Mouse (Mus musculus): ENCODE measurements around the gene Ptprm.

The Ptprm gene

DNA sequence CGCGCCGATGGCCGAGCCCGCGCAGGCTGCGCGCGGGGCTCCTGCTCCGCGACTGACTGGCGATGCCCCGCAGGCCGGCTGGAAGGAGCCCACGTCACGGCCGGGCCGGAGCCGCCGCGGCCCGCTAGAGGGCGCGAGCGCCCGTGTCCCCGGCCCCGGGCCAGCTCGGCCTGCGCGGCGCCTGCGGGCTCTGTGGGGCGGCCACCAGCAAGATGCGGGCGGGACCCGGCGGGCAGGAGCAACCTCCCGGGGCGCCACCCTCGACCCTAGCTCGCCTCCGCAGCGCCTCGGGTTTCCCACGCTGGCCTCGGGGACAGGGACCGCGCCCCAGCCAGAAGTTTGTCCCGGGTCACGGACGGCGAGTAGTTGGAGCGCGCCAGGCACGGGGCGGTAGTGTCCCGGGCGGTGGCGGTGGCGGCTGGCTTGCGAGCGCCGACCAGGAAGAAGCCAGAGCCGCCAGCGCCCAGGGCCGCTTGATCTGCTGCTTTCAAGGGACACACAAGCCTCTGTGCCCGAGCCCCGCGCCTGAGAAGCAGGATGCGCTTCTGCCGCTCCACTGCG, at the start of gene Ptprm:
TSS of gene Ptprm (minus strand) at position 7 of the 561 bp plus-strand sequence.
- peak; percentile 64 for DNase-seq

DNA sequence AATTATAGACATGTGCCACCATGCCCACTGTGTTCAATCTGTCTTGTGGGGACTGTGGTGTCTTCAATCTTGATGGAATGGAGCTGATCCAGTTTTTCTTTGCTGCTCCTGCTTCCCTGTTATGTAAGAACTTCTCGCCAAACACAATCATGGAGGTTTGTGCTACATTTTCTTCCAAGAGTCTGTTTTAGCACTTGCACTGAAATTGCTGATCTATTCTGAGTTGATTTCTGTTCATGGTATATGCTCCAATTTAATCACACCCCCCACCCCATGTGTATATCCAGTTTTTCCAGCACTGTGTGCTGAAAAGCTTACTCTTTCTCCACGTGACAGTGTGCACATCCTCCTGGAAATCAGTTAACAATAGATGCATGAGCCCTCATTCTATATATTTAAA, 41.9 kb upstream of the Ptprm start:
- no peak for DNase-seq

DNA sequence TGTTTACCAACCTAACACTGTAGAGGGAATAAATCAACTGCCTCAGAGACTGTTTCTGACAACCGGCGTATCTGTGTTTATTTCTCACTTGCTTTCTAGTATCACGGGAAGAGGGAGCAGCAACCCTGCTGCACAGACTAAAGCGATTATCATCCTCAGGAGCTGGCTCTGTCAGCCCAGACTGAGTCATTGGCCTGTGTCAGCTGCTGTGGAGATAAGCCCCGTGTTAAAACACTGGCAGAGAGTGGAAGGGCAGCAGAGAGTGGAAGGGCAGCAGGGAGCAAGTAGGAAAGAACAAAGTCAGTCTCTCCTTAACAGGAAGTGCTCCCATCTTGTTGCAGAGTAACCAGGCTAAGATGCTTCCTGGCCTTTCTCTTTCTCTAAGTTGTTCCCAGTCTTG, 36.6 kb upstream of the Ptprm start:
- no peak for DNase-seq

DNA sequence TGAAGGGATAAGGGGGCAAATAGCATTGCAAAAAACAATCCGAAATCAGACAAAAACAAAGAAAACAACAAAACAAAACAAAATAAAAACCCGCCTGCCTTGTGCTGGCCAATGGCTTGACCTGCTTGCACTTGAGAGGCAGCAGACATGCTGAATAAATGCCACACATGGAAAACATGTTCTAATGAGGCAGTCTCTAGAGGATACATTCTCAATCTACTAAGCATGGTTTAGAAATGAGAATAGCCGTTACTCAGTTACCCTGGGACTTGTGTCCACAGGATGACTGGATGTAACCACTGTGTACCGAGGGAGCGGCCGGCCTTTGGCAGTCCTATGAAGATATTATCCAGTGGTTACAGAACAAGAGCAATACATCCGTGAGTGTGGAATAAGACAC, 33.9 kb upstream of the Ptprm start:
- no peak for DNase-seq

DNA sequence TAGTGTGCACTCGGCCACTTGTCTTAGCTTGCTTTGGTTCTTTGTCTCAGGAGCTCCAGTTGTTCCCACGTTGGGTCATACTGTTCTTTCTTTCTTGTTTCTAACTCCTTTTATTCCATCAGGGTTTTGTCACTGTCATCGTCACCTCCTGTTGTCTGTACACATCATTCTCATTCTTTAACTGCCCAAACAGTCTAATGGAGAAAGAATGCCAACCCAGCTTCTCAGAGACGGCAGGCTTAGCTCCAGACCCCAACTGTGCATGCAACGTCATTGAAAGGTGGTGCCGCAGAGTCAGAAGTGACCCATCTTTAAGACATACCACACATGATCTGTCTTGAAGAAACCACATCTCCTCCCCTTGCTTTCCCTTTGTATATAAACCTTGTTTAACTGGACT, 31.0 kb upstream of the Ptprm start:
- no peak for DNase-seq

DNA sequence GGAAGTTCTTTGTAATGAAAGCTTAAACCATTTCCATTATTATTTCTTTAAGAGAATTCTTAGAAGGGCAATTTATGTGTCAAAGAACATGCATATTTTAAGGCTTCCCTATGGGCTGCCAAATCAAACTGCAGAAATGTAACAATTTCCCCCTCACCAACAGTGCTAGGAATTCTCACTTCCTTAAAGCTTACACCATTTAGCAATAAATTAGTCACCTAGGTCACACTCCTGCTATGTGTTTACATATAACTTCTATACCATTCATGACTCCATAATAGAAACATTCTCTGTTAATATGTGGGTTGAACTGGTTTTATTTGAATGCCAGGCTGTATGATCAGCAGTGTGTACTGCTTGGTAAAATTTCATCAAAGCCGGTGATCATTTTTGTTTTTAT, 29.4 kb upstream of the Ptprm start:
- no peak for DNase-seq

DNA sequence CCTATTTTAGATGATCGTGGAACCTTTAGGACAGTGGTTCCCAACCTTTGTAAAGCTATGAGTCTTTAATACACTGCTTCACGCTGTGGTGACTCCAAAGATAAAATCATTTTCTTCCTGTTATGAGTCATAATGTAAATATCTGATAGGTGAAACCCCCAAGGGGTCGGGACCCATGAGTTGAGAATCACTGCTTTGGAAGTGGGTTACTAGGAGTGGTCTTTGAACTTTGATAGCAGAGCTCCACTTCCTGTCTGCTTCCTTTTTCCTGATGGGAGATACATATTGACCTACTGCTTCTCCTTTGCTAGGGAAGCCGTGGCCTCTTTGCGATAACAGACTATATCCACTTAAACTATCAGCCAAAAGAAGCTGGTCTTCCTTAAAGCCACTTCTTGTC, 27.4 kb upstream of the Ptprm start:
- DNase-seq, result no peak

DNA sequence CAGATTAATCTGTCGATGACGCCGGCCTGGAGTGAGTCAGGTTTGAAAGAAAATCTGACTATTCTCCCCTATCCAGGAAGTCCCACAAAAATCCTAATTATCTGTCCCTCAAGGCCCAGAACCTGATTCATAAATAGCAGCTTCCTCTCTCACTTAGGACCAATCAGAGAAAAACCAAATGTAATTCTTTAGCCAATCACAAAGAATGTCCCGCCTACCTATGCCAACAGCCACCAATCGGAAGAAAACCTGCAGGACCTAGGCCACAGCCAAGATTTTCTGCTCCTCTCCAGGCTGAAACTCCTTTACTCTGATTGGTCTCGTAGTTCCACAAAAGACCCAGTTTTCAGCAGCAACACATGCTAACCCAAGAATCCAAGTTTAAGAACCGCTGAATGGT, 13.6 kb upstream of the Ptprm start:
- DNase-seq, result no peak

DNA sequence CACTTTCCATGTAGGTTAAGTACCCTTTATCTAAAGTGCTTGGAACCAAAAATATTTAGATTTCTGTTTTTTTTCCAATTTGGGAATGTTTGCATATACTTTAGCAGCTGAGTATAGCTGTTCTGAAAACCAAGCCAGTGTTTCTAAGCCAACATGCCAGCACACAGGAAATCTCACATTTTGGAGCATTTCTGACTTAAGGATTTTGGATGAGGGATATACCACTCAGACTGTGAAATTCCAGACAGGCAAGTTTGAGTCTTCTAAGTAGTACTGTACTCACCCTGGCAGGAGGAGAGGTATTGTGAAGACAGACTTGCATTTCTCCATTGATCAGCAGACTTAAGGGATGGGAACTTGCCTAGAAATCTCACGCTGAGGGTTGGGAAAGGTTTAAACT, 10.2 kb upstream of the Ptprm start:
- DNase-seq, result no peak

DNA sequence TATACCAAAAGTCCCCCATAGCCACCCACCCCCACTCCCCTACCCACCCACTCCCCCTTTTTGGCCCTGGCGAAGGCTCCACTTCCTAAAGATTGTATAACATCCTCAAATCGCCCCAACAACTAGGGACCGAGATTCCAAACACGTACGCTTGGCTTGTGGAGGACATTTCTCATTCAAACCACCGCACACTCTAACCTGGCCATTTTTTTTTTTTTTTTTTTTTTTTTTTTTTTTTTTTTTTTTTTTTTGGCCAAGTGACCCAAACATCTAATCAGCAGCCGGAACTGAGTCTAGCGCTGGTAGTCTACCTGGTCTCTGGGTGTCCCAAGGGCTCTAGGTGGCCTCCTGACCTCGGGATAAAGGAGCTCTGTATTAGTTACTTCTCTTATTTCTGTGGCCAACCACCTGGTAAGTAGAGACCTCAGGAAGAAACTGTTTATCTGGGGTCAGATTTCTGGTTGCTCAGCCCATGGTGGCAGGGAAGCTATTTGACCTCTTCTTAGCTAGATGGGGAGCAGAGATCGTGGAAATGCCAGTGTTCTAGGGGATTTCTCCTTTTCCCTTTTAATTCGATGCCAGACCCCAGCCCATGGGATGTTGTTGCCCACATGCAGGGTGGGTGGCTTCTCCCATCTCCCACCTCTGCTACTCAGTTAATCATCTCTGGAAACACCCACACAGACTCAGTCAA, 9.3 kb upstream of the Ptprm start:
- DNase-seq, result no peak

DNA sequence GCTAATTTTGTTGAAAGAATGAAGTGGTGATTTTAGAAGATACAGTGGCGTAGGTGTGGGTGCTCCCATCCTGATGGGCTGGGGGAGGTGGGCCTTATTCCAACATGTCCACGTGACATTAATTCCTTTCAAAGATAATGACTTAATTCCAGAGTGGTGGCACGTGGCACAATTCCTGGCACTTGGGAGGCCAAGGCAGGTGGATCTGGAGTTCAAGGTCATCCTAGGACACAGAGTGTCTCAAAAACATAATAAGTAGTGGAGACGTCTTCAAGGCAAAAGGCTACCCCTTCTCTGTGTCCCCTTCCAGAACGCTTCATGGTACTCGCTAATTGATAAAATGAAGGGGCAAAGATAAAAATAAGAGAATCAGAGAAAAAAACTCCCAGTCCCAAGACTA, 7.9 kb upstream of the Ptprm start:
- no peak for DNase-seq

DNA sequence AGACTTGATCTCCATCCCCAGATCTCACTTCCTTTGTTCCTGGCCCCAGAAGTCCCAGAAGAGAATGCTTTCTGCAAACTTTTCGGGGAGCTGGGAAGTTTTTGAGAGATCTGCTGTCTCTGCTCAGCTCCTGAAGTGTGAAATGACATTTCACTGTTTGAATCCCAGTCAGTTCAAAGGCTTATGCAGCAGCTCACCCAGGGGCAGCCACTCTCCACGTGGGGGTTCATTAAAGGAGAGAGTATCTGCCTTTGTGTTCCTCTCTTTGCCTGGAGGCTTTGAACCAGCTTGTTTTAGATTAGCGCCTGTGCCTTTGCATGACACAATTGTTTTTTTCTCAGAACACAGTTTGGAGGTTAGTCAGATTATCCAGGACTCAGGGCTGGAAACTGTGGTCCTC, 6.3 kb upstream of the Ptprm start:
- no peak for DNase-seq

DNA sequence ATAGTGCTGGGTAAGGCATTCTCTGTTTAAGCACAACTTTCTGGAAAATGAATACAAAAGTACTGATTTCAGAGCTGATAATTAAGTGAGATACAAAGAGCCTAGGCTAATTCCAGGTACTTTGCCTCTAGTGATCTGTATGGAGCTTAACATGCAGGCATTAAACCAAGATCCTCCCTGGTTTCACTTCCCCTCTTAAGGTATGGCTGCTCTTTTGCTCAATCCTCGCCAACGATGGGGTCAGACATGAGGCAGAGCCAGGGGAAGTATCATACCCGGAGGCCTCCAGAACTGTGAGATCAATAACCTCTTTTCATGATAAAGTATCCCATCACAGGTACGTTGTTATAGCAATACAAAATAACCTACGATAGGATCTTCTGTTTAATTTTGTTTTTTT, 5.3 kb upstream of the Ptprm start:
- DNase-seq, result no peak

DNA sequence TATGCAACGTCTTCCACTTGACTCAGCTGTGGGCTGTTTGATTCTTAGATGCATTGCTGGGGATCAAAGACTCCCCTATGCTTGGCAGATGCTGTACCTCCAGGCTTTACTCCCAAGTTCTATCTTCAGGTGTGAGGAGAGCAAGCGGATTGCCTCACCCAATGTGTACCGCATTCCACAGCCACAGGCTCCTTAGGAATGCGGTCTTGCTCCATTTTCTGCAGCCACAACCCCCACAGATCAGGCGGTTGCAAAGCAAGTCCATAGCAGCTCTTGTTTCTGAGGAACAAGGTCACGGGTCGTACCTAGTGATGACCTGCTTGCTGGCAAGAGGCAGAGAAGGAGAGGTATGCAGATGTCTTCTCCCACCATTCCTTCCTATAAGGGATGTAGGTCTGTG, 4.3 kb upstream of the Ptprm start:
- no peak for DNase-seq

DNA sequence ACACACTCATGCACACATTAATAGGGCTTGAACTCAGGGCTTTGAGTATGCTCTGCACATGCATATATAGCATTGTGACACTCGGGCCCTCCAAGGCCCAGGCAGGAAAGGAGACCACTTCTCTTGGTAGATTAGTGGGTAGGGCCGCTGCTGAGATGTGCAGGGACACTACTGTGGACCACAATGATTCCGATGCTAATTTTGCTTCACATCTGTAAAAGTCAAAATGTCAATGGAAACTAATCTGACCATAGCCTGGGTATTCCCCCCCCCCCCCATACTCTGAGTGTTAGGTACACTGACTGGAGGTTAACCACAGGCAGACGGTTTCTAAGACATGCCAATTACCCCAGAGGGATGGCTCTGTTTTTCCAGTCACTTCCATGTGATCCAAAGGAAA, 2.9 kb upstream of the Ptprm start:
- no peak for DNase-seq

DNA sequence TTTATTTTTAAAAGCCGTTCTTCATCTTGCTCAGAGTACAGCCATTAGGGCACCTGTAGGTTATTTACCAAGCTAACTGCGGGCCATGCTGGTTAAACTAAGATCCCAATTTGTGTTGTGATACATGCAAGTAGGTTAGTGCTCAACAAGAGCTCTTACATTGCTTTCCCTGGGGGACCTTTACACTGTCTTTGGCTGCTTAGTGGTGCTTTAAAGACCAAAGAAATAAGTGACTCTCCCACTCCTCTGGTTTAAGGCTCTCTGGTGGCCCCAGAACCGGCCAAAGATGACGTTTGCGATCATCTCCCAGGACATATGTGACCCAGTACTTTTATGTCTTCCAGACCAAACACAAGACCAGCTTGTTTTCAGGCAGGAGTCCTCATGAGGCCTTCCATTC, 994 bp upstream of the Ptprm start:
- no peak for DNase-seq

DNA sequence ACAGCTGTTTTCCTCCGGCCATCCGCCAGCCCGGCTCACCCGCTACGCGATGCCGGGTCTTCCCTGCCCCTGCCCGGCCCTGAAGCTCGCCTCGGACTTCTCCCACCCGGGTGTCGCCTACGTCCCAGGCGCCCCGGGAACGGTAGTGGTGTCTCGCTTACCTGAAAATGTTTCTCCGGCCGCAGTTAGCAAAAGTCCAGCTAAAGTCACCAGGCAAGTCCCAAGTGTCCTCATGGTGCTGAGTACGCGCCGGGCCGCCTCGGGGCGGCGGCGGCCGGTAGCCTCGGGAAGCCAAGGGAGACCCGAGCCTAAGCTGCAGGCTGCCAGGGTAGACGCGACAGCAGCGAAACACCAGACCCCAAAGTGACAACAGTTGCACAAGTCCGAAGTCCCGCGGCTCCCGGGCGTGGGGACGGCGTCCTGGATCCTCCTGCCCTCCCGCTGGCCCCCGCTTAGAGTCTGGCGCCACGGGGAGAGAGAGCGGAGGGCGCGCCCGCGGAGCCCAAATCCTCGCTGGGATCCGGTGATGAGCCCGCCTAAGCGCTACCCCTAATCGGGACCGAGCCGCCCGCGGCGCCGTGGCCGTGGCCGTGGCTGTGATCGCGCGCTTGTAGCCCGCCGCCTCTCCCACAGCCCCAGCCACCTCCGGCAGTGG, 334 bp downstream of the Ptprm start:
- DNase-seq, result peak; percentile 18

DNA sequence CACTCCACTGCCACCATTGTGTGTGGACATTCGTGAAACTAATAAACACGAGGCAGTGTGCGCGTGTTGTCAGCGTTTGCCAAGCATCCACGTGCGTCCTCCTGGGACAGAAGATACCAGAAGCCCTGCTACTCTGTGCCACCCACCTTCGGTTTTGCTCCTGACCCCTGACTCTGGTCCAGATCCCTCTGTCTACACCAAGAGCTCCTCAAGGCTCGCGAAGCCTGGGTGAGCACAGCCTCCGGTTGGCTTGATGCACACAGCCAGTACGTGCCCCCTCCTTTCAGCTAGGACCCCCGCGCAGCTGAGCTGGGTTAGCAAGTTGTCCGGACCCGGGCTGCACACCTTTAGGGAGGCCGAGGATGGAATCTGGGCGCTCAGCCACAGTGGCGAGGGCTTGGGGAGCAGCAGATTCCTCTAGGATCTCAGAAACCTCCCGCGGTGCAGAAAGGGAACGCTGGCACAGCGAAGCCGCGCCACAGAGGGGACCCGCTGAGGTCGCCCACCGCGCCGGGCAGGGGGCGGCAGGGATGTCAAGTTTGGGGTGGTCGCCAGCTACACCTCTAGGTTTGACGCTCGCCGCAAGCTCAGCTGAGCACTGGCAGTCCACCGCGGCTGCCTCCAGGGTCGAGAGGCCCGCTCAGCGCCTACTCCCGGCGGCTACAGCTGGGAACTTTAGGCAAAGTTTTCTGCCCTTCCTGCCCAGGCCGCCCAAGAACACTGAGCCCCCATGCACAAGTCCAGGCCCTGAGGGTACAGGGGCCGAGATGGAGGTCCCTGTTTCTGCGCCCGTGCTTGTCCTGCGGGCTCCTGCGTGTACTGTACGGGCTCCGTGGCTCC, 1.1 kb downstream of the Ptprm start:
- peak; percentile 14 for DNase-seq

DNA sequence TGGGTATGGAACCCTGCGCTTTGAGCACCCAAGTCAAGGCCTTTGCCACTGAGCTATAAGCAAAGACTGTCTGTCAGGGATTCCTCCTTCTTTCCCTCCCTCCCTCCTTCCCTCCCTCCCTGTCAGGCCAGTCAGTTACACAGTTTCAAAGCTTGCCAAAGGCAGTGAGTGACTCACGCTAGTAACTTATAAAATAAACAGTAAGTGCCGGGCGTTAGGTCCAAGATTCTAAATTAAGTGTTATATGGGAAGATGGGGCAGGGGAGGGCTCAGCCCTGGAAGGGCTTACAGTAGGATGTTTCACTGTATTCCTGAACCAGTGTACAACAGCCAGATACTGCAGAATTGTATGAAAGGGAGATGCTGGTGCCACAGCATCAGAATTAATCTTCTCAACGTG, 2.8 kb downstream of the Ptprm start:
- no peak for DNase-seq

DNA sequence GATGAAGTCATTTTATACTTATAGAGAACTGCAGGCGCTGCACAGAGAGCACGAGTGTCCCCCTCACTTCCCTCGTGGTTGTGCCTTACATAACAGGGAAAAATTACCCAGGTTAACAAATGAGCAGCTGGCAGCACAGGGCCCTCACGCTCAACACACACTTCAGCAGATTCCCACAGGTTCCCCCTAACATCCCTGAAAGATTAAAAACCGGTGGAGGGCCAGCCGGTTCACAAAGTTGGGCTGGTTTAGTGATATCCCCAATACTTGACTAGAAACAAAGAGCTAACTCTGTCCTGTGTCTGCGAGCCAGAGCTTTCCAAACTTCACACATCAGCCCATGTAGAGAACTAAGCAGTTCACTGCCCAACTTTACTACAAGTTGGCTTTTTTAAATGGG, 3.7 kb downstream of the Ptprm start:
- no peak for DNase-seq

DNA sequence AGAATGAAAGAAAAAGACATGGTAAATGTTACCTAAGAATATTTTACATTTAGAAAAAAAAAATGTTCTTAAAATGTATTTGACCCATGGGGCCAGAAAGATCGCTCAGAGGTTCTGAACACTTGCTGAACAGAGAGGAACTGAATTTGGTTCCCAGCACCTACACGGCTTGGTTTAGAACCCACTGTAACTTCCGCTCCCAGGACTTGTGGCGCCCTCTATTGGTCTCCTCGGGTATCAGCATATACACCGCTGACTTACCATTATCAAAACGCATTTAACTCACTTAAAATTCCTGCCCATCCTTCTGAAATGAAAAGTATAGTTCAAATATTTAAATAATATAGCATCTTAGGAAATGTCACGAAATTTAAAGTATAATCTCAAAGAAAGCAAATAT, 4.7 kb downstream of the Ptprm start:
- DNase-seq, result peak; percentile 9

DNA sequence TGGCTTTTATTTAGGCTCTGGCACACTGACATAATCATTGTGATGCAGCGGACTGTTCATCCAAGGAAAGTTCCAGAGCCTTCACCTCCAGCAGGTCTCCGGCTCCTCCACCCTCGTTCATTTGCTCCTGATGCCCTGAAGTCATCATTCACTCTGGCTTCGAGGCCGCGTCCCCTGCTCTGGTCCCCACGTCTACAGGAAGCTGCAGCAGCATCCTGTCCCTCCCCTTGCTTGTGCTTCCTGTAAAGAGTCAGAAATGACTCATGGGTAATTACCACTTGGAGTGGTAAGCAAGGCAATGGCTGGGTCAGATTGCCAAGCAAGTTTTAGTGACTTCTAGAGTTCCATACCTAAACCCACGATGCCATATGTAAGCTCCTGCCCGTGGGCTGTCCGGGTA, 7.3 kb downstream of the Ptprm start:
- DNase-seq, result no peak

DNA sequence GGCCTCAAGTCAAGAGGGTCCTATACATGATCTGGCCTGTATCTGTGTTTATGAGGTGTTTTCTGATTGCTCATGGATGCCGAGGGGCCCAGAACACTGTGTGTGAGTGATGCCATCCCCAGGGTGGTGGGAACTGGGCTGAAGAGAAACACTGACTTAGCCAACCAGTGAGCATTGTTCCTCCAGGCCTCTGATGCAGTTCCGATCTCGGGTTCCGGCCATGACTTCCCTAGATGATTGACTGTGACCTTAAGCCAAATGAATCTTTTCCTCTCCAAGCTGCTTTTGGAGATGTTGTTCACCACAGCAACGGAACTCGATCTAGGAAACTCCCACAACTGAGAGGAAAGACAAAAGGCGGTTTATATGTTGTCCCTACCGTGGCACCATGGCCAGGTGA, 9.1 kb downstream of the Ptprm start:
- no peak for DNase-seq

DNA sequence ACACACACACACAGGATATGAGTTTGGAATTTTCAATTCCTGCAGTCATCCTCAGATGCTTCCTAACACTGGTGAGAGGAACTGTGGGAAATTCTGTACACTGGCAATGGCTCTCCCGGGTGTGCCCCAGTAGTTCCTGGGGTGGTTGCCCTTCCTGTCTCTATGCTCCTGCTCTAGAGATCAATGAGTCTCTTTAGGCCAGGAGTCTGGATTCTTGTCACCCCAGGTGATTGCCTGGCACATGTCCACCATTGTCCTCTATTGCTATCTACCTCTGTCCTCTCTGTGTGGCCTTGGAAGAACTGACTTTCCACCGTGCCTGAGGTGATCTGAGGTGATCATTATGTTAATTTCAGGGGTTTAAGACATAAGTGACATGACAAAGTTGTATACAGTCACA, 10.8 kb downstream of the Ptprm start:
- DNase-seq, result no peak

All from thymus, postnatal 4 days (tissue).